Mouse (Mus musculus): ENCODE results near the gene Zfp428. TPM values are rescaled to one million over a fixed set of nuclear protein-coding genes. Genes with fewer than 3 reads are reported as not detected.
A peak's percentile ranks its signal among the peaks of the same experiment; 100 is the strongest.
"Not testable (repeated sequence)": the region's sequence is repeated elsewhere in the genome, so short reads cannot be mapped to it uniquely, and the experiment has no call there.

The Zfp428 gene
- polyA plus RNA-seq, 1 experiment from 2014 or later = 83.8 TPM

GRCm38 (mm10) chr7:24479685-24480084 lies 27.1 kb upstream of the Zfp428 start:
- DNase-seq (ENCODE audit: low spot score, missing footprints) (peak; percentile 44), ATAC-seq (ENCODE audit: low FRiP score) (no peak)
- no peak overlapping the region for H3K4me3 ChIP-seq (ENCODE audit: low read depth, low read length)
- no peak overlapping the region for H3K9ac ChIP-seq (ENCODE audit: low read length)
- no peak overlapping the region for H3K27ac ChIP-seq (ENCODE audit: low read depth, low read length)
- no peak overlapping the region for H3K4me2 ChIP-seq
- 100% methylated on average over 2 of the region's 2 CpGs for WGBS
- H3K4me1 ChIP-seq (ENCODE audit: control insufficient read depth, insufficient read depth, low read length) = peaks cover 15% of the 10 kb centered on the region
- H3K27me3 ChIP-seq (ENCODE audit: control insufficient read depth, insufficient read depth, low read length) = peaks cover 7% of the 10 kb centered on the region
- H3K36me3 ChIP-seq (ENCODE audit: control insufficient read depth, insufficient read depth, low read length) = no peaks in the 10 kb centered on the region
- no peaks in the 10 kb centered on the region for H3K9me3 ChIP-seq (ENCODE audit: control insufficient read depth, low read length)

DNA sequence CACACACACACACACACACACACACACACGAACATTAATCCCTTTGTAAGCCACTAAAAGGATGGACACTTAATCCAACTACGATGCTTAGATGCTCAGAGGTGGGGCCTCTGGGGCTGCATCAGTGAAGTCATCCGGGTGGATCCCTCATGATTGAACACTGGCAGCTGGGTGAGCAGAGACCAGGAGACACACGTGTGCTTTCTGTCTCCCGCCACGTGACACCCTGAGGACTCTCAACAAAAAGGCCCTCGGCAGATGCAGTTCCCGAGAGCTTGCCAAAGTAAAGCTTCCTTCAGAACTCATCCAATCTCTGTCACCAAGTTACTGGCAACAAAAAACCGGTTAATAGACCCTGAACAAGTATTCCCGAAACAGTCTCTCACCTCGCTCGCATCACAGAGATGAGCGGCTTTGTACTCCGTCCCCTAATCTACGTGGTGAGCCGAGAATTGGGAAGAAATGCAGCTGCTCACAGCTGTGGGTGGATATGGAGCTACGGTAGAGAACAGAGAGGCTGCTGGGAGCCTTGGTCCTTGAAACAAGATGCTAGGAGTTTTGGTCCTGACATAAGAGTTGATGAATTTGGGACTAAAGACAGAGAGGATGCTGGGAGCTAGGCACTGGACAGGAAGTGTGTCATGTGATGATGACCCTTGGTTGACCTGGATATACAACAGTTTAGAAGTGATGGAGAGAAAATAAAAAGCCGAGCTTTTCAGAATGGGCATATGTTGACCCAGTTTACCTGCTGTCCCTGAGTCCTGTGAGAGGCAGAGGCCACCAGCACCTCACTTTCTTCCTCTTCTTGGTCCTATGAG lies 26.5 kb upstream of the Zfp428 start:
- ATAC-seq (ENCODE audit: low FRiP score) (no peak), DNase-seq (ENCODE audit: low spot score, missing footprints) (peak; percentile 79)
- peaks cover 15% of the 10 kb centered on the region for H3K4me1 ChIP-seq (ENCODE audit: control insufficient read depth, insufficient read depth, low read length)
- H3K27me3 ChIP-seq (ENCODE audit: control insufficient read depth, insufficient read depth, low read length) = peaks cover 7% of the 10 kb centered on the region
- no peak overlapping the region for H3K4me2 ChIP-seq
- H3K27ac ChIP-seq (ENCODE audit: low read depth, low read length) = no peak overlapping the region
- 61% methylated on average over 18 of the region's 18 CpGs for WGBS
- no peaks in the 10 kb centered on the region for H3K9me3 ChIP-seq (ENCODE audit: control insufficient read depth, low read length)
- H3K9ac ChIP-seq (ENCODE audit: low read length) = no peak overlapping the region
- no peaks in the 10 kb centered on the region for H3K36me3 ChIP-seq (ENCODE audit: control insufficient read depth, insufficient read depth, low read length)
- no peak overlapping the region for H3K4me3 ChIP-seq (ENCODE audit: low read depth, low read length)

- no peaks in the 10 kb centered on the region for H3K9me3 ChIP-seq (ENCODE audit: control insufficient read depth, low read length)
- H3K4me1 ChIP-seq (ENCODE audit: control insufficient read depth, insufficient read depth, low read length) = peaks cover 16% of the 10 kb centered on the region
- peak overlapping the region; percentile 84 for H3K4me3 ChIP-seq (ENCODE audit: low read depth, low read length)
- H3K27ac ChIP-seq (ENCODE audit: low read depth, low read length) = no peak overlapping the region
- H3K4me2 ChIP-seq = peak overlapping the region; percentile 95
- H3K36me3 ChIP-seq (ENCODE audit: control insufficient read depth, insufficient read depth, low read length) = no peaks in the 10 kb centered on the region
- peaks cover 7% of the 10 kb centered on the region for H3K27me3 ChIP-seq (ENCODE audit: control insufficient read depth, insufficient read depth, low read length)
- ATAC-seq (ENCODE audit: low FRiP score) = peak; percentile 41
- H3K9ac ChIP-seq (ENCODE audit: low read length) = peak overlapping the region; percentile 90
- DNase-seq (ENCODE audit: low spot score, missing footprints) = peak; percentile 90
- WGBS = 12% methylated on average over 14 of the region's 14 CpGs
Observed at GRCm38 (mm10) chr7:24480986-24481473, 25.8 kb upstream of the Zfp428 start.

DNA sequence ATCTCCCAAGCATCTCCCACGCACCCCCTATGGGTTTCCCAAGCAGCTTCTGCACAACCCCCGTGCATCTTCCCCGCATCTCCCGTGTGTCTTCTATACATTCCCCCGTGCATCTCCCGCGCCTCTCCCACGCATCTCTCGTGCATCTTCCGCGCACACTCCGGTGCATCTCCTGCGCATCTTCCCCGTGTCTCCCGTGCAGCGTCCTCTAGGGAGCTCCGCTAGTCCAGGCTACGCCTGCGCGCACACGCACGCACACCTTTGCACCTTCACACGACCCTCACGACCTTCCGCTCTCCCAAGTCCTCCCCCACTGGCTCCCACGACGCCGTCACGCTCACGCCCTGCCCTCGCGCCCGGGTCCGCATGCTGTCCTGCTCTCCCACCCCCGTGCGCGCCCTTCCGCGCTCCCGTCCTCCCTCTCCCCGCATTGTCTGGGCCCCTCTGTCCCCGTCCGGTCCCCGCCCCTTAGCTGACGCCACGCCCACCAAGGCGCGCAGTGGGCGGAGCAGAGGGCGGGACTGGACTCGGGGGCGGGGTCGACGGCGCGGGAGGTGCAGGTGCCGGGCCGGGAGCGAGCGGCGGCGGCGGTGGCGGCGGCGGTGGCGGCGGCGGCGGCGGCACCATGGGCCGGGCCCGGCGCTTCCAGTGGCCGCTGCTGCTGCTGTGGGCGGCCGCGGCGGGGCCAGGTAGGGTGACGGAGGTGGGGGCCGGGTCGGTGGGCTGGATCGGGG lies 25.2 kb upstream of the Zfp428 start, which contains the start of gene Cadm4:
Cadm4 (plus strand) TSS at position 550 of the 734 bp plus-strand sequence.
- peaks cover 7% of the 10 kb centered on the region for H3K27me3 ChIP-seq (ENCODE audit: control insufficient read depth, insufficient read depth, low read length)

GRCm38 (mm10) chr7:24482208-24483020 lies 24.4 kb upstream of the Zfp428 start:
- peak overlapping the region; percentile 84 for H3K4me3 ChIP-seq (ENCODE audit: low read depth, low read length)
- H3K36me3 ChIP-seq (ENCODE audit: control insufficient read depth, insufficient read depth, low read length) = no peaks in the 10 kb centered on the region
- ATAC-seq (ENCODE audit: low FRiP score) = peak; percentile 54; the same call in 1 of the 2 replicates
- H3K9ac ChIP-seq (ENCODE audit: low read length) = peak overlapping the region; percentile 90
- peak overlapping the region; percentile 95 for H3K4me2 ChIP-seq
- DNase-seq (ENCODE audit: low spot score, missing footprints) = peak; percentile 90
- no peaks in the 10 kb centered on the region for H3K9me3 ChIP-seq (ENCODE audit: control insufficient read depth, low read length)
- 2% methylated on average over 23 of the region's 38 CpGs for WGBS
- no peak overlapping the region; the same call in 1 of the 2 replicates for H3K27ac ChIP-seq (ENCODE audit: low read depth, low read length)
- H3K27me3 ChIP-seq (ENCODE audit: control insufficient read depth, insufficient read depth, low read length) = peaks cover 7% of the 10 kb centered on the region
- H3K4me1 ChIP-seq (ENCODE audit: control insufficient read depth, insufficient read depth, low read length) = peaks cover 29% of the 10 kb centered on the region

More for the DNA sequence above, 25.2 kb upstream of the Zfp428 start, which contains the start of gene Cadm4:
- peak within 1 kb of the TSS; percentile 90 for H3K9ac ChIP-seq (ENCODE audit: low read length)
- ATAC-seq (ENCODE audit: low FRiP score) = peak; percentile 88
- H3K4me3 ChIP-seq (ENCODE audit: low read depth, low read length) = peak within 1 kb of the TSS; percentile 84
- H3K4me2 ChIP-seq = peak within 1 kb of the TSS; percentile 95
- peak; percentile 100 for DNase-seq (ENCODE audit: low spot score, missing footprints)
- WGBS = under 1% methylated on average over 67 of the region's 83 CpGs
- H3K4me1 ChIP-seq (ENCODE audit: control insufficient read depth, insufficient read depth, low read length) = peaks cover 22% of the 10 kb centered on the region
- no peak within 1 kb of the TSS; the same call in 1 of the 2 replicates for H3K27ac ChIP-seq (ENCODE audit: low read depth, low read length)
- no peaks in the 10 kb centered on the region for H3K36me3 ChIP-seq (ENCODE audit: control insufficient read depth, insufficient read depth, low read length)
- no peaks in the 10 kb centered on the region for H3K9me3 ChIP-seq (ENCODE audit: control insufficient read depth, low read length)

DNA sequence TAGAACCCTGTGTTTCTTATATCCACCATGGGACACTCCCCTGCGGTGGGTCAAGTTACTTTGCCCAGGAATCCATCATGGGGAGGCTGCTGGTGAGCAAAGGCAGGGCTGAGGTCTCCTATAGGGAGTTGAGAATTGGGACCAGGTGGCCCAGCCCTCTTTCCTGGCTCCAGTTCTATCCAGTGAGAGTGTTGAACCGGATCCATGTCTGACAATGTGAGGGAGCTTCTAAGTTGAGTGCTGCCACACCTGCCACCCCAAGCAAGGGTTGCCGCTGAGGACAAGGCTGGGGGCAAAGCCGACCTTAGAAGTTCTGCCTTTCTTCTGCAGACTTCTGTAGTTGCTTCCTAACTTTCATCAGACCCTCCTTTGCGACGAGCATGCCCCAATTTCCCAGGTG lies 23.5 kb upstream of the Zfp428 start:
- not testable (repeated sequence) for H3K9me3 ChIP-seq (ENCODE audit: control insufficient read depth, low read length); ATAC-seq (ENCODE audit: low FRiP score); H3K36me3 ChIP-seq (ENCODE audit: control insufficient read depth, insufficient read depth, low read length); H3K27ac ChIP-seq (ENCODE audit: low read depth, low read length); DNase-seq (ENCODE audit: low spot score, missing footprints); H3K27me3 ChIP-seq (ENCODE audit: control insufficient read depth, insufficient read depth, low read length)
- Histone ChIP-seq H3K4me2 (peak overlapping the region; percentile 95), H3K9ac (ENCODE audit: low read length) (peak overlapping the region; percentile 90), H3K4me3 (ENCODE audit: low read depth, low read length) (peak overlapping the region; percentile 84), H3K4me1 (ENCODE audit: control insufficient read depth, insufficient read depth, low read length) (peaks cover 29% of the 10 kb centered on the region)
- 60% methylated on average over 6 of the region's 6 CpGs for WGBS

DNA sequence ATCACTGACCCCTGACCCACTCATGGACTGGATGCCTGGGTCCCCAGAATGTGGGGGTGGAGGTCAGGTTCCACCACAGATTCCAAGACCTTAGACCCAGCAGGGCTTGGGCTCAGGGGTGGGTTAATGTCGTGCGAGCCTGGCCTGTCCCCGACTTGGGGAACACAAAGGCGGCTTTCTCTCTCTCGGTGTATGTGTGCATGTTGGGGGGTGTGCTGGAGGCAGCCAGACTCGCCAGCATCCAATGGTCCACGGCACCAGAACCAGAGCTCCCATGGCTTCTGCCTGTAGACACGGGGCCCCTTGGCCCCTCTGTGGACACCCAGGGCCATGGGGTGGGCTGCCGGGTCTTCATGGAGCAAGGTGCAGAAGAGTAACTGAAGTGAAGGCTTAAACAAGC lies 21.3 kb upstream of the Zfp428 start:
- H3K4me1 ChIP-seq (ENCODE audit: control insufficient read depth, insufficient read depth, low read length) = peaks cover 29% of the 10 kb centered on the region
- peak overlapping the region; percentile 51 for H3K9ac ChIP-seq (ENCODE audit: low read length)
- ATAC-seq (ENCODE audit: low FRiP score) = no peak

GRCm38 (mm10) chr7:24486654-24487130 lies 20.1 kb upstream of the Zfp428 start:
- H3K4me1 ChIP-seq (ENCODE audit: control insufficient read depth, insufficient read depth, low read length) = peaks cover 24% of the 10 kb centered on the region
- ATAC-seq (ENCODE audit: low FRiP score) = peak; percentile 66
- peak overlapping the region; percentile 28 for H3K4me2 ChIP-seq
- H3K27me3 ChIP-seq (ENCODE audit: control insufficient read depth, insufficient read depth, low read length) = no peaks in the 10 kb centered on the region
- H3K36me3 ChIP-seq (ENCODE audit: control insufficient read depth, insufficient read depth, low read length) = no peaks in the 10 kb centered on the region
- H3K9me3 ChIP-seq (ENCODE audit: control insufficient read depth, low read length) = no peaks in the 10 kb centered on the region
- H3K4me3 ChIP-seq (ENCODE audit: low read depth, low read length) = no peak overlapping the region
- H3K27ac ChIP-seq (ENCODE audit: low read depth, low read length) = no peak overlapping the region; the same call in 1 of the 2 replicates
- peak overlapping the region; percentile 51; the same call in 1 of the 2 replicates for H3K9ac ChIP-seq (ENCODE audit: low read length)
- peak; percentile 88 for DNase-seq (ENCODE audit: low spot score, missing footprints)
- 58% methylated on average over 9 of the region's 9 CpGs for WGBS

More for the DNA sequence above, 21.3 kb upstream of the Zfp428 start:
- H3K27me3 ChIP-seq (ENCODE audit: control insufficient read depth, insufficient read depth, low read length) = peaks cover 7% of the 10 kb centered on the region
- H3K4me3 ChIP-seq (ENCODE audit: low read depth, low read length) = no peak overlapping the region
- H3K9me3 ChIP-seq (ENCODE audit: control insufficient read depth, low read length) = no peaks in the 10 kb centered on the region
- H3K36me3 ChIP-seq (ENCODE audit: control insufficient read depth, insufficient read depth, low read length) = no peaks in the 10 kb centered on the region
- 89% methylated on average over 9 of the region's 9 CpGs for WGBS
- DNase-seq (ENCODE audit: low spot score, missing footprints) = peak; percentile 51
- H3K4me2 ChIP-seq = no peak overlapping the region
- H3K27ac ChIP-seq (ENCODE audit: low read depth, low read length) = no peak overlapping the region
